Mouse (Mus musculus) heart, postnatal 0 days (tissue): ENCODE measurements around the gene Zic2. TPM values are rescaled to one million over a fixed set of nuclear protein-coding genes. Genes with fewer than 3 reads are reported as not detected.

Experiments used
- ATAC-seq: fragments of 200-750 bp; cut with Nextera tagmentation; 2 replicates; pipeline ENCODE4 v1.8.0; 2017; ENCODE audit warnings: low read depth, moderate number of reproducible peaks, moderate library complexity; ENCODE audit not compliant: insufficient read depth
- DNase-seq: peaks from one replicate; pipeline ENCODE4 v3.0.0-alpha.2; 2016; ENCODE audit warnings: low spot score
- H3K27ac ChIP-seq: fragments of 300-500 bp; sonication (generic); 2 replicates; pipeline ENCODE4 v1.5.1; 2014; ENCODE audit warnings: low read depth, mild to moderate bottlenecking
- H3K27me3 ChIP-seq: fragments of 300-500 bp; sonication (generic); 2 replicates; pipeline ENCODE4 v1.6.1; 2014; ENCODE audit warnings: low read length, mixed read lengths; ENCODE audit not compliant: control insufficient read depth, insufficient read depth
- H3K36me3 ChIP-seq: fragments of 300-500 bp; sonication (generic); replicated peaks from 2 replicates; pipeline ENCODE4 v1.6.1; 2014; ENCODE audit warnings: low read length, mixed read lengths; ENCODE audit not compliant: control insufficient read depth, insufficient read depth
- H3K4me1 ChIP-seq: fragments of 300-500 bp; sonication (generic); 2 replicates; pipeline ENCODE4 v1.6.1; 2014; ENCODE audit warnings: antibody characterized with exemption; ENCODE audit not compliant: control insufficient read depth, insufficient read depth
- H3K4me2 ChIP-seq: fragments of 300-500 bp; sonication (generic); 2 replicates; pipeline ENCODE4 v1.6.1; 2014; ENCODE audit warnings: low read depth, mild to moderate bottlenecking, low read length, moderate library complexity
- H3K4me3 ChIP-seq: fragments of 300-500 bp; sonication (generic); 2 replicates; pipeline ENCODE4 v1.5.1; 2014; ENCODE audit warnings: low read depth, low read length
- H3K9ac ChIP-seq: fragments of 300-500 bp; sonication (generic); replicated peaks from 2 replicates; pipeline ENCODE4 v1.6.1; 2014; ENCODE audit warnings: low read depth, low read length, mixed read lengths
- H3K9me3 ChIP-seq: fragments of 300-500 bp; sonication (generic); replicated peaks from 2 replicates; pipeline ENCODE4 v1.6.1; 2016; ENCODE audit warnings: low read length; ENCODE audit not compliant: control insufficient read depth
- CTCF ChIP-seq: IDR thresholded peaks from 2 replicates; pipeline ENCODE4 v1.5.1; 2016; ENCODE audit warnings: antibody characterized with exemption, control low read depth, low read depth
- EP300 ChIP-seq: IDR thresholded peaks from 2 replicates; pipeline ENCODE4 v1.6.1; 2016; ENCODE audit warnings: antibody characterized with exemption, low read depth
- WGBS: fragments of 180-500 bp; shearing (Covaris S2); extraction: QIAGEN DNeasy Blood & Tissue Kit; methylation state at CpG from one replicate; pipeline ENCODE4 v1.1.7; 2014; 5-methylcytosine and 5-hydroxymethylcytosine counted together
- polyA plus RNA-seq: library from polyadenylated mRNA; unstranded; fragments of >200 nt; fragmentation: Nextera tagmentation; extraction: Ambion mirVana; gene quantifications from 2 replicates; pipeline ENCODE4 v1.2.1, GENCODE M21; 2015
- total RNA-seq: library from RNA; depleted of rRNA; stranded (reverse); fragments of >200 nt; gene quantifications from 2 replicates; pipeline ENCODE4 v1.2.3, GENCODE M21; 2014; ENCODE audit warnings: low replicate concordance

Zic2 gene
- total and polyA plus RNA-seq, 2 experiments from 2014 or later: not detected

- 0 out of 2 replicates have a peak, but pooled peaks cover 5% of the 10 kb centered on the region for H3K4me1 ChIP-seq
- TF ChIP-seq EP300 (no peak), CTCF (no peak)
- no peak overlapping the region for H3K27ac ChIP-seq
- H3K36me3 ChIP-seq: no peaks in the 10 kb centered on the region
- DNase-seq (no peak), ATAC-seq (no peak)
- 2% methylated on average over 20 of the region's 20 CpGs for WGBS
- no peak overlapping the region for H3K9ac ChIP-seq
- peaks cover 100% of the 10 kb centered on the region for H3K27me3 ChIP-seq
- H3K4me3 ChIP-seq: no peak overlapping the region
- no peaks in the 10 kb centered on the region for H3K9me3 ChIP-seq
- no peak overlapping the region for H3K4me2 ChIP-seq
These were observed 2.0 kb downstream of the Zic2 start for GRCm38 (mm10) chr14:122477261-122477671.

- H3K9me3 ChIP-seq: no peaks in the 10 kb centered on the region
- no peak overlapping the region for H3K4me2 ChIP-seq
- no peaks in the 10 kb centered on the region for H3K36me3 ChIP-seq
- no peak overlapping the region for H3K27ac ChIP-seq
- TF ChIP-seq CTCF: no peak
- TF ChIP-seq EP300: no peak
- no peak overlapping the region for H3K9ac ChIP-seq
- no peak overlapping the region for H3K4me3 ChIP-seq
- H3K27me3 ChIP-seq: peaks cover 100% of the 10 kb centered on the region
- DNase-seq (no peak), ATAC-seq (no peak)
- H3K4me1 ChIP-seq: 0 out of 2 replicates have a peak, but pooled peaks cover 5% of the 10 kb centered on the region
- 2% methylated on average over 9 of the region's 9 CpGs for WGBS
These were observed 2.8 kb downstream of the Zic2 start for GRCm38 (mm10) chr14:122477971-122478573.

DNA sequence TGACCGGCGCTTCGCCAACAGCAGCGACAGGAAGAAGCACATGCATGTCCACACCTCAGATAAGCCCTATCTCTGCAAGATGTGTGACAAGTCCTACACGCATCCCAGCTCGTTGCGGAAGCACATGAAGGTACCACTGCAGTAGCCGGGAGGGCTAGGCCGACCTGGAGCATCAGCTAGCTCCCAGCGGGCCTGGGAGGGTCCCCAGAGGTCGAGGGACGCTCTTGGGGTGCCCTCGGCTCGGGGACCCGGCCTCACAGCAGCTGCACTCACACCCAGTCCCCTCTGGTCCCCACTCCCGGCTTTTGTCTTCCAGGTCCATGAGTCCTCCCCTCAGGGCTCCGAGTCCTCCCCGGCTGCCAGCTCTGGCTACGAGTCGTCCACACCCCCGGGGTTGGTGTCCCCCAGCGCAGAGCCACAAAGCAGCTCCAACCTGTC, 3.4 kb downstream of the Zic2 start:
- Histone ChIP-seq H3K27ac (no peak overlapping the region), H3K27me3 (peaks cover 100% of the 10 kb centered on the region), H3K4me1 (0 out of 2 replicates have a peak, but pooled peaks cover 5% of the 10 kb centered on the region), H3K4me3 (no peak overlapping the region), H3K4me2 (no peak overlapping the region), H3K9ac (no peak overlapping the region), H3K9me3 (no peaks in the 10 kb centered on the region), H3K36me3 (no peaks in the 10 kb centered on the region)
- no peak for TF ChIP-seq EP300
- no peak for TF ChIP-seq CTCF
- no peak for DNase-seq
- ATAC-seq: no peak
- 2% methylated on average over 22 of the region's 22 CpGs for WGBS

DNA sequence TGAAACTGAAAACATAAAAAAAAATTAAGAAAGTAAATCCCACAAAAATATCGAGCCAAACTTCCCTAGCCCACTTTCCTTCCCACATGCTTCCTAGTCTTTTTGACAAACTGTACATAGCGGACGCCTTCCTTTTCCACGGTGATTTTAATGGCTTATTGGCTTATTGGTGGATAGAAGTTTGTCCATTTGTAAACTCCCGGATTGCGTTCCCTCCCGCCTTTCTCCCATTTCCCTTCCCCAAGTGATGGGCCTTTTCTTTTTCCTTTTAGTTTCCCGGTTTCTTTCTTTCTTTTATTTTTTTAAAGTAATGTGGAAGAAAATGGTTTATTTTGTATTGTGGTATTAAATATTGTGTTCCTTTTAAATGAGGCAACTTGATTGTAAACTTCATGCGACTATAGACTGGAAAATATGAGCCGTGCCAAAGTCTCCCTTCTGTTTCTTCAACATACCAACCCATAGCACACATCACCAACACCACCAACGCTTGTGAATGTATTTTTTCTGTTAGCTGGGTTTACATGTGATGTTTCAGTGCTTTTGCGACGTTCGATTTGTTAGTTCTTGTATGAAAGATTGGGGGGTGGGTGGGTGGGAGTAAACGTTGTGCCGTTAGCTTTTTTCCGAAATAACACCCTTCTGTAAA, 4.3 kb downstream of the Zic2 start:
- no peak for TF ChIP-seq EP300
- no peak for TF ChIP-seq CTCF
- WGBS: 26% methylated on average over 17 of the region's 17 CpGs
- peaks cover 100% of the 10 kb centered on the region for H3K27me3 ChIP-seq

DNA sequence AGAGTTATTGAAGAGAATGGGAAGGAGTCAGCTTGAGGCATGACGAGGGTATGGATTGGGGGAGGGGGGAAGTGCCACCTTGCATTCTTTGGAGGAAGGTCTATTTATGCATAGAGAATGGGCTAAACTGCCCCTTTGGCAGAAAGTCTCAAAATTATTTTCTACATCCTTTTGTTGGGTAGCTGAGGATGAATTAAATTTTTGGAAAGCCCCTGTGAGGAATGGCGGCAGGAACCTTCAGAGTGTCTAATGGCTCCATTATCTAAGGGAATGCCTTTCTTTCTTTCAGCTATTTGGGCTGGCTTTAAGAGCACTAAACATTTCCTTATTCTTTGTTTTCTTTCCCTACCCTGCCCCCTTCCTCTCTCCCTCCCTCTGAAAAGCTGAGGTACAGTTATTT, 5.1 kb downstream of the Zic2 start:
- no peaks in the 10 kb centered on the region for H3K36me3 ChIP-seq
- TF ChIP-seq EP300 (no peak), CTCF (no peak)
- H3K4me1 ChIP-seq: 0 out of 2 replicates have a peak, but pooled peaks cover 5% of the 10 kb centered on the region
- 13% methylated on average over 2 of the region's 2 CpGs for WGBS
- H3K27me3 ChIP-seq: peaks cover 100% of the 10 kb centered on the region
- no peak overlapping the region for H3K27ac ChIP-seq
- H3K4me3 ChIP-seq: no peak overlapping the region
- H3K4me2 ChIP-seq: no peak overlapping the region
- no peak overlapping the region for H3K9ac ChIP-seq
- ATAC-seq (no peak), DNase-seq (no peak)
- H3K9me3 ChIP-seq: no peaks in the 10 kb centered on the region

More for the DNA sequence above, 4.3 kb downstream of the Zic2 start:
- Histone ChIP-seq H3K9ac (no peak overlapping the region), H3K4me1 (0 out of 2 replicates have a peak, but pooled peaks cover 5% of the 10 kb centered on the region), H3K4me2 (no peak overlapping the region), H3K27ac (no peak overlapping the region), H3K36me3 (no peaks in the 10 kb centered on the region), H3K9me3 (no peaks in the 10 kb centered on the region), H3K4me3 (no peak overlapping the region)
- ATAC-seq (no peak), DNase-seq (no peak)
